Mouse (Mus musculus) neural tube, embryonic 11.5 days (tissue): ENCODE data around the gene Nab2. TPM values are rescaled to one million over a fixed set of nuclear protein-coding genes. Genes with fewer than 3 reads are reported as not detected.
A peak's percentile ranks its signal among the peaks of the same experiment; 100 is the strongest.

Experiments used
- ATAC-seq: fragments of 200-750 bp; cut with Nextera tagmentation; 2 replicates; pipeline ENCODE4 v1.8.0; 2017; ENCODE audit warnings: moderate number of reproducible peaks, mild to moderate bottlenecking, moderate TSS enrichment, moderate library complexity; ENCODE audit not compliant: insufficient read depth, low FRiP score, low TSS enrichment
- DNase-seq: peaks from one replicate; pipeline ENCODE4 v3.0.0-alpha.2; 2015; ENCODE audit warnings: low spot score
- H3K27ac ChIP-seq: fragments of 300-500 bp; sonication (generic); 2 replicates; pipeline ENCODE4 v1.5.1; 2014; ENCODE audit warnings: low read depth, mild to moderate bottlenecking, low read length
- H3K27me3 ChIP-seq: fragments of 300-500 bp; sonication (generic); 2 replicates; pipeline ENCODE4 v1.6.1; 2014; ENCODE audit warnings: mild to moderate bottlenecking, low read length, mixed read lengths; ENCODE audit not compliant: control insufficient read depth, insufficient read depth
- H3K36me3 ChIP-seq: fragments of 300-500 bp; sonication (generic); 2 replicates; pipeline ENCODE4 v1.6.1; 2014; ENCODE audit warnings: mild to moderate bottlenecking, low read length, moderate library complexity, mixed read lengths; ENCODE audit not compliant: control insufficient read depth, insufficient read depth
- H3K4me1 ChIP-seq: fragments of 300-500 bp; sonication (generic); 2 replicates; pipeline ENCODE4 v1.6.1; 2014; ENCODE audit warnings: low read length, mixed read lengths; ENCODE audit not compliant: control insufficient read depth, insufficient read depth
- H3K4me2 ChIP-seq: fragments of 300-500 bp; sonication (generic); 2 replicates; pipeline ENCODE4 v1.6.1; 2014; ENCODE audit warnings: low read depth, mild to moderate bottlenecking, moderate library complexity
- H3K4me3 ChIP-seq: fragments of 300-500 bp; sonication (generic); 2 replicates; pipeline ENCODE4 v1.5.1; 2014; ENCODE audit warnings: low read depth, low read length
- H3K9ac ChIP-seq: fragments of 300-500 bp; sonication (generic); 2 replicates; pipeline ENCODE4 v1.6.1; 2014; ENCODE audit warnings: mild to moderate bottlenecking, low read length
- H3K9me3 ChIP-seq: fragments of 300-500 bp; sonication (generic); 2 replicates; pipeline ENCODE4 v1.6.1; 2016; ENCODE audit warnings: low read length; ENCODE audit not compliant: control insufficient read depth
- WGBS: fragments of 180-500 bp; shearing (Covaris S2); extraction: QIAGEN DNeasy Blood & Tissue Kit; methylation state at CpG from one replicate; pipeline ENCODE4 v1.1.7; 2014; 5-methylcytosine and 5-hydroxymethylcytosine counted together
- polyA plus RNA-seq: library from polyadenylated mRNA; unstranded; fragments of >200 nt; fragmentation: Nextera tagmentation; extraction: Ambion mirVana; gene quantifications from 2 replicates; pipeline ENCODE4 v1.2.1, GENCODE M21; 2014

Nab2 gene
- polyA plus RNA-seq, 1 experiment from 2014 or later = 6.2 TPM

GRCm38 (mm10) chr10:127676691-127677548 lies 8.6 kb upstream of the Nab2 start:
- peak; percentile 95 for ATAC-seq
- Histone ChIP-seq H3K4me3 (peak overlapping the region; percentile 77), H3K27me3 (no peaks in the 10 kb centered on the region), H3K9ac (peak overlapping the region; percentile 77), H3K27ac (no peak overlapping the region), H3K36me3 (no peaks in the 10 kb centered on the region), H3K9me3 (no peaks in the 10 kb centered on the region), H3K4me2 (peak overlapping the region; percentile 94), H3K4me1 (no peaks in the 10 kb centered on the region; the same call in 1 of the 2 replicates)
- DNase-seq = peak; percentile 98
- under 1% methylated on average over 67 of the region's 71 CpGs for WGBS

GRCm38 (mm10) chr10:127675859-127676398 lies 7.6 kb upstream of the Nab2 start:
- Histone ChIP-seq H3K9ac (peak overlapping the region; percentile 12; the same call in 1 of the 2 replicates), H3K27ac (no peak overlapping the region), H3K36me3 (no peaks in the 10 kb centered on the region), H3K27me3 (no peaks in the 10 kb centered on the region), H3K4me3 (peak overlapping the region; percentile 77), H3K9me3 (no peaks in the 10 kb centered on the region), H3K4me1 (no peaks in the 10 kb centered on the region; the same call in 1 of the 2 replicates), H3K4me2 (peak overlapping the region; percentile 36)
- DNase-seq (no peak), ATAC-seq (no peak)
- 57% methylated on average over 5 of the region's 5 CpGs for WGBS

DNA sequence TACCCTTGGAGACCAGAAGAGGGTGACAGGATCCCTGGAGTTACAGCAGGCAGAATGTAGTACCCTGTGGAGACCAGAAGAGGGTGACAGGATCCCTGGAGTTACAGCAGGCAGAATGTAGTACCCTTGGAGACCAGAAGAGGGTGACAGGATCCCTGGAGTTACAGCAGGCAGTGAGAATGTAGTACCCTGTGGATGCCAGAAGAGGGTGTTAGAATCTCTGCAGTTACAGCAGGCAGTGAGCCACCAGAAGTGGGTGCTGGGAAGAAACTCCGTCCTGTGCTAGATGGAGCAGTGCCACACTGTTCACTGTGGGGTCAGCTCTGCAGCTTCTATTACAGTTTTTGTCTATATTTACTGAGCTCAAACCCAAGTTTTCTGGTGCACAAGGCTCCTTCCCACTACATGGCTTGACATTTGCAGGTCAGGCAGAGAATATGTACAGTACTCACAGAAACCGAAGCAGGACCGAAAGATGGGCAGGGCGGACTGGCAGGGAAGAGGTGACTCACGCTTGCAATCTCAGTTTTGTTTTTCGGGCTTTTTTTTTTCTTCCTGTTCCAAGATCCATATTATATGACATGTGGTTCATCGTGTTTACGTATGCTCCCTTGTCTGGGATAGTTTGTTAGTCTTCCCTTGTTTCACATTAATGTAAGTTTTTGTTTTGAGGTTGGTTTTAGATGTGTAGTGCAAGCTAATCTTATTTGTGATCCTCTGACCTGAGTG lies 6.6 kb upstream of the Nab2 start:
- no peak overlapping the region for H3K4me2 ChIP-seq
- ATAC-seq (no peak), DNase-seq (peak; percentile 63)
- WGBS = 91% methylated on average over 8 of the region's 8 CpGs
- H3K4me1 ChIP-seq = no peaks in the 10 kb centered on the region; the same call in 1 of the 2 replicates
- no peak overlapping the region for H3K27ac ChIP-seq
- H3K36me3 ChIP-seq = no peaks in the 10 kb centered on the region
- no peak overlapping the region for H3K9ac ChIP-seq
- no peaks in the 10 kb centered on the region for H3K27me3 ChIP-seq
- no peaks in the 10 kb centered on the region for H3K9me3 ChIP-seq
- H3K4me3 ChIP-seq = no peak overlapping the region

- DNase-seq (no peak), ATAC-seq (no peak)
- Histone ChIP-seq H3K4me3 (no peak overlapping the region), H3K9me3 (no peaks in the 10 kb centered on the region), H3K9ac (no peak overlapping the region), H3K36me3 (no peaks in the 10 kb centered on the region), H3K4me1 (no peaks in the 10 kb centered on the region; the same call in 1 of the 2 replicates), H3K27me3 (no peaks in the 10 kb centered on the region), H3K27ac (no peak overlapping the region), H3K4me2 (no peak overlapping the region)
- 87% methylated on average over 6 of the region's 6 CpGs for WGBS
These were observed 5.8 kb upstream of the Nab2 start for GRCm38 (mm10) chr10:127674046-127674655.

DNA sequence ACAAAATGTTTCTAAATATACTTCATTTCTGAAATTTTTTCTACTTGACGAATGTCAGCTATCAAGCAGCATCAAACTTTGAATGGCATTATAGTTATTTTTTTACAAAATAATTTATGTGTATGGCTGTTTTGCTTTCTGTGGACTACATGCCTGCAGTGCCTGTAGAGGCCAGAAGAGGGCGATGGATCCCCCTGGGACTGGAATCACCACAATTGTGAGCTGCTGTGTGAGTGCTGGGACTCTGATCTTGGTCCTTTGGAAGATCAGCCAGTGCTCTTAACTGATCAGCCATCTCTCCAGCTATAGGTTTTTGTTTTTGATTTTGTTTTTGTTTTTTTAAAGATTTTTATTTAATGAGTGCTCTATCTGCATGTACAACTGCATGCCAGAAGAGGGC lies 2.9 kb upstream of the Nab2 start:
- Histone ChIP-seq H3K27me3 (peaks cover 15% of the 10 kb centered on the region), H3K4me1 (peaks cover 13% of the 10 kb centered on the region; the same call in 1 of the 2 replicates), H3K4me3 (no peak overlapping the region), H3K36me3 (no peaks in the 10 kb centered on the region), H3K9ac (no peak overlapping the region), H3K27ac (no peak overlapping the region), H3K4me2 (no peak overlapping the region), H3K9me3 (no peaks in the 10 kb centered on the region)
- ATAC-seq (no peak), DNase-seq (no peak)
- 40% methylated on average over 2 of the region's 2 CpGs for WGBS

DNA sequence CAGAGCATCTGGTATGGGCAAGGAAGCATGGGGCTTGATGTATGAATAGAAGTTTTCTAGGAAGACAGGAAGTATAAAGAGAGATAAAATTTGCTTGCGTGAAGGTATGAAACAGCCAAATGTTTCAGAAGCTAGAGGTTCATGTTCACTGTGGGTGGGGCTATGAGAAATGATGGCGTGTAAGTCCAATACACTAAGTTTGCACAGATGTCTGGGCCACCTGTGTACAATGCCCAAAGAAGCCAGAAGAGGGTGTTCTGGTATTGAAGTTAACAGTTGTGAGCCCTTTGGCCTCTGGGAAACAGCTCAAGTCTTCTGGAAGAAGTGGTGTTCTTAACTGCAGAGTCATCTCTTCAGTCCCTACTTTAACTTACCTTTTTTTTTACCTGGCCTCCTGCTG lies 1.8 kb upstream of the Nab2 start:
- Histone ChIP-seq H3K4me1 (peaks cover 16% of the 10 kb centered on the region; the same call in 1 of the 2 replicates), H3K4me3 (no peak overlapping the region), H3K9me3 (no peaks in the 10 kb centered on the region), H3K36me3 (no peaks in the 10 kb centered on the region), H3K27me3 (peaks cover 26% of the 10 kb centered on the region), H3K4me2 (no peak overlapping the region), H3K27ac (no peak overlapping the region), H3K9ac (no peak overlapping the region)
- ATAC-seq = no peak
- no peak for DNase-seq
- 94% methylated on average over 2 of the region's 2 CpGs for WGBS

DNA sequence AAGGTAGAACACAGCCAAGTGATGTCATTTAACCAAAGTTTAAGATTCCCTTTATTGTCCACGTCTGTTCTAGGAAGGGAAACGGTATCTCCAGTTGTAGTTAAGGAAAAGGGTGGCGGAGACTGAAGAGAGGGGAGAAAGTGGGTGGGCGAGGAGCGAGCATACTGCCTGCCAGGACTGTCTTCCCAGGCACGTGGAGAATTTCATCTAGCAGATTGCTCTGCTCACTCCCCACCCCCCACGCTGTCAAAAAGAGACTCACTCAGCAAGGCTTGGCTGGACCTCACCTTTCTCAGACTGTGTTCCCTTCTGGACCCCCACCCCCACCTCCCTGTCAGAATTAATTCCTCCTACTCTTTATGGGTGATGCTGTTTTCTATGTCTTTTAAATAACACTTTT lies 802 bp upstream of the Nab2 start:
- 25% methylated on average over 7 of the region's 7 CpGs for WGBS
- no peak overlapping the region for H3K4me3 ChIP-seq
- H3K27ac ChIP-seq = no peak overlapping the region
- H3K9ac ChIP-seq = no peak overlapping the region
- DNase-seq (no peak), ATAC-seq (no peak)
- no peak overlapping the region for H3K4me2 ChIP-seq
- H3K27me3 ChIP-seq = peaks cover 36% of the 10 kb centered on the region
- no peaks in the 10 kb centered on the region for H3K9me3 ChIP-seq
- peaks cover 16% of the 10 kb centered on the region; the same call in 1 of the 2 replicates for H3K4me1 ChIP-seq
- no peaks in the 10 kb centered on the region for H3K36me3 ChIP-seq

DNA sequence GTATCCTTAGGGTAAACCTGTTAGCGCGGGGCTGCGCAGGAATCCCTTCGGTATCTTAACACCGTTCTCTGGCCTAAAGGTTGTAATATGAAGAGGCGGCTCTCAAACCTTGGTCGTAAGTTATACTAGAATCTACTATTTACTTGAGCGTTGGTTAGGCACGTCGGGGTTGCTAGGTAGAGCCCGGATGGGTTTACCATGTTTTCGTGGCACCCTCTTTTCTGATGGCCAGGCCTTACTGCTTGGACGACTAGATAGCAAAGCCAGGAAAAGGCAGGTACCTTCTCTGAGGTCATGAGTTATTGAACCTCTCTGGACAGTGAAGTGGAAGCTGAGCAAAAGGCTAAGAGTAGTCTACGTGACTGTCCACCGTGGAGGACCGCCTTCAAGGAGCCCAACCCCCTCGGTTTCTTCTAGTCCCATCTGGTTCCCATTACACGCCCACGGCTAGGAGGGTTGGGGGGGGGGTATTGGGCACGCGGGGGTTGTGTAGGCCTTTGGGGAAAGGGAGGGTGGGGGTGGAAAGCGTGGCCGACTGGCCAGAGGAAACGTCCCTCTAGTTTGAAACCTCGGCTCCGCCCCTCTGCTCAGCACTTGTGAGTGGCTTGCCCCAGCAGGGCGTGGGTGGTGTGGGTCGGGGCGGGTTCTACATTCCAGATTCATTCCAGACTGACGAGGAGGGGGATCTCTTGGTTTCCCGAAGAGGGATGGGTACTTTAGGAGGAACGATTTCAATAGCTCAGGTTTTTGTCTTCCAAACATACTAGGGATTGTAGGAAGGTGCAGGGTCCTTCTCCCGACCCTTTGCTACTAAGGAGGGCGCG lies 887 bp downstream of the Nab2 start:
- H3K27ac ChIP-seq = peak overlapping the region; percentile 88
- peak; percentile 81 for DNase-seq
- 2% methylated on average over 35 of the region's 35 CpGs for WGBS
- H3K36me3 ChIP-seq = no peaks in the 10 kb centered on the region
- H3K27me3 ChIP-seq = peaks cover 53% of the 10 kb centered on the region
- peak overlapping the region; percentile 62 for H3K4me3 ChIP-seq
- H3K4me2 ChIP-seq = peak overlapping the region; percentile 81
- ATAC-seq = peak; percentile 39; the same call in 1 of the 2 replicates
- H3K9ac ChIP-seq = peak overlapping the region; percentile 64
- peaks cover 24% of the 10 kb centered on the region for H3K4me1 ChIP-seq
- no peaks in the 10 kb centered on the region for H3K9me3 ChIP-seq
